Mouse (Mus musculus): ENCODE measurements around the gene Usp39.

- TF ChIP-seq CTCF (IDR thresholded peaks at IDR 0.05; ENCODE audit: extremely low read depth, insufficient read depth, insufficient read length, insufficient replicate concordance) (no peak), POLR2A (IDR thresholded peaks at IDR 0.05; ENCODE audit: low read depth, low read length) (no peak)
These were observed 66.1 kb downstream of the Usp39 start for GRCm38 (mm10) chr6:72278835-72279234.

Measured in spleen, adult 2 months (tissue).